Mouse (Mus musculus) cerebellum, adult 2 months (tissue): ENCODE measurements at regions not wholly inside any gene's neighbourhood (a gene's known extent, or its start where the extent isn't known, plus 50 kb on each side); places are given as distances from the start of the nearest gene placed in this dataset.
"Not testable (repeated sequence)": the region's sequence is repeated elsewhere in the genome, so short reads cannot be mapped to it uniquely, and the experiment has no call there.

Experiments
- DNase-seq, 2 experiments: peaks; one replicate each; pipeline ENCODE4 v3.0.0; 2021
- H3K27ac ChIP-seq: fragments of 200-500 bp; 2 replicates; pipeline ENCODE4 v1.5.1; 2012; ENCODE audit warnings: low read length, control low read depth, inconsistent platforms; ENCODE audit not compliant: insufficient read depth
- H3K27me3 ChIP-seq: fragments of 200-500 bp; 2 replicates; pipeline ENCODE4 v1.6.1; 2012; ENCODE audit warnings: inconsistent platforms, mild to moderate bottlenecking, low read length, moderate library complexity; ENCODE audit not compliant: control insufficient read depth, insufficient read depth
- H3K4me1 ChIP-seq: fragments of 200-500 bp; 2 replicates; pipeline ENCODE4 v1.6.1; 2011; ENCODE audit warnings: low read length; ENCODE audit not compliant: control insufficient read depth, insufficient read depth
- H3K4me3 ChIP-seq: fragments of 200-500 bp; replicated peaks from 2 replicates; pipeline ENCODE3; 2011; ENCODE audit warnings: mild to moderate bottlenecking, low read depth, low read length, control low read depth; ENCODE audit not compliant: insufficient read depth
- CTCF ChIP-seq: fragments of 200-500 bp; IDR thresholded peaks from 2 replicates; pipeline ENCODE4 v1.5.1; 2011; ENCODE audit warnings: low read depth, mild to moderate bottlenecking, control low read depth, low read length, moderate library complexity, borderline replicate concordance; ENCODE audit not compliant: insufficient read depth
- POLR2A ChIP-seq: fragments of 200-500 bp; IDR thresholded peaks from 2 replicates; pipeline ENCODE4 v1.6.1; 2011; ENCODE audit warnings: low read length, control low read depth, borderline replicate concordance; ENCODE audit not compliant: insufficient read depth
- WGBS: fragments of 180-500 bp; shearing (Covaris S2); methylation state at CpG from one replicate; pipeline ENCODE4 v1.1.7; 2018; 5-methylcytosine and 5-hydroxymethylcytosine counted together

GRCm38 (mm10) chr15:41330085-41330484, 1195.9 kb downstream of the 9330182O14Rik start:
- Histone ChIP-seq H3K27me3 (no peaks in the 10 kb centered on the region), H3K4me1 (peaks cover 3% of the 10 kb centered on the region), H3K27ac (no peak overlapping the region), H3K4me3 (no peak overlapping the region)
- TF ChIP-seq CTCF (peak; percentile 16; the same call in 1 of the 2 replicates), POLR2A (no peak)
- DNase-seq: no peak
- 64% methylated on average over 2 of the region's 2 CpGs for WGBS

- Histone ChIP-seq H3K4me3 (no peak overlapping the region), H3K27ac (no peak overlapping the region), H3K27me3 (no peaks in the 10 kb centered on the region), H3K4me1 (no peaks in the 10 kb centered on the region; the same call in none of the 2 replicates)
- no peak for DNase-seq
- TF ChIP-seq POLR2A: no peak
- TF ChIP-seq CTCF: no peak
- 83% methylated on average over 1 of the region's 1 CpGs for WGBS
These were observed 1198.3 kb downstream of the 9330182O14Rik start for GRCm38 (mm10) chr15:41332451-41332850.

GRCm38 (mm10) chr15:41333165-41333564, 1199.0 kb downstream of the 9330182O14Rik start:
- no peaks in the 10 kb centered on the region for H3K27me3 ChIP-seq
- DNase-seq: no peak
- H3K4me1 ChIP-seq: no peaks in the 10 kb centered on the region; the same call in none of the 2 replicates
- H3K4me3 ChIP-seq: no peak overlapping the region
- WGBS: 71% methylated on average over 3 of the region's 3 CpGs
- TF ChIP-seq CTCF (no peak), POLR2A (no peak)
- peak overlapping the region; percentile 72 for H3K27ac ChIP-seq

- not testable (repeated sequence) for DNase-seq, H3K27ac ChIP-seq, H3K27me3 ChIP-seq, H3K4me3 ChIP-seq, H3K4me1 ChIP-seq
- WGBS: 93% methylated on average over 2 of the region's 2 CpGs
These were observed 1206.5 kb downstream of the 9330182O14Rik start for GRCm38 (mm10) chr15:41340621-41341020.

GRCm38 (mm10) chr15:41345554-41345953, 1211.4 kb downstream of the 9330182O14Rik start:
- 98% methylated on average over 2 of the region's 2 CpGs for WGBS
- no peak overlapping the region for H3K4me3 ChIP-seq
- H3K27me3 ChIP-seq: no peaks in the 10 kb centered on the region
- H3K27ac ChIP-seq: no peak overlapping the region
- TF ChIP-seq POLR2A (no peak), CTCF (no peak)
- no peak for DNase-seq
- H3K4me1 ChIP-seq: no peaks in the 10 kb centered on the region

- no peak for TF ChIP-seq POLR2A
- no peak for TF ChIP-seq CTCF
- Histone ChIP-seq H3K4me3 (no peak overlapping the region), H3K27me3 (no peaks in the 10 kb centered on the region), H3K27ac (no peak overlapping the region), H3K4me1 (no peaks in the 10 kb centered on the region)
- DNase-seq: no peak
- 95% methylated on average over 5 of the region's 5 CpGs for WGBS
These were observed 1213.1 kb downstream of the 9330182O14Rik start for GRCm38 (mm10) chr15:41347221-41347620.

- WGBS: 94% methylated on average over 2 of the region's 2 CpGs
- H3K4me3 ChIP-seq: no peak overlapping the region
- H3K4me1 ChIP-seq: no peaks in the 10 kb centered on the region; the same call in 1 of the 2 replicates
- no peaks in the 10 kb centered on the region for H3K27me3 ChIP-seq
- TF ChIP-seq CTCF: no peak
- no peak for TF ChIP-seq POLR2A
- no peak overlapping the region for H3K27ac ChIP-seq
- DNase-seq: no peak
These were observed 1218.0 kb downstream of the 9330182O14Rik start for GRCm38 (mm10) chr15:41352129-41352528.

GRCm38 (mm10) chr15:41359276-41359675, 1225.1 kb downstream of the 9330182O14Rik start:
- H3K27ac ChIP-seq: no peak overlapping the region
- TF ChIP-seq CTCF (no peak), POLR2A (no peak)
- no peak overlapping the region for H3K4me3 ChIP-seq
- peaks cover 5% of the 10 kb centered on the region; the same call in 1 of the 2 replicates for H3K4me1 ChIP-seq
- no peaks in the 10 kb centered on the region; the same call in 1 of the 2 replicates for H3K27me3 ChIP-seq
- peak; percentile 39 to 72 for DNase-seq
- 35% methylated on average over 4 of the region's 4 CpGs for WGBS

GRCm38 (mm10) chr15:41374669-41375068, 1240.5 kb downstream of the 9330182O14Rik start:
- Histone ChIP-seq H3K4me3 (no peak overlapping the region), H3K27me3 (no peaks in the 10 kb centered on the region), H3K4me1 (no peaks in the 10 kb centered on the region), H3K27ac (no peak overlapping the region)
- no peak for TF ChIP-seq POLR2A
- TF ChIP-seq CTCF: no peak
- no peak for DNase-seq
- 87% methylated on average over 1 of the region's 1 CpGs for WGBS
